Mouse (Mus musculus): Measurements from ENCODE around the gene Alox5.

Alox5 gene

DNA sequence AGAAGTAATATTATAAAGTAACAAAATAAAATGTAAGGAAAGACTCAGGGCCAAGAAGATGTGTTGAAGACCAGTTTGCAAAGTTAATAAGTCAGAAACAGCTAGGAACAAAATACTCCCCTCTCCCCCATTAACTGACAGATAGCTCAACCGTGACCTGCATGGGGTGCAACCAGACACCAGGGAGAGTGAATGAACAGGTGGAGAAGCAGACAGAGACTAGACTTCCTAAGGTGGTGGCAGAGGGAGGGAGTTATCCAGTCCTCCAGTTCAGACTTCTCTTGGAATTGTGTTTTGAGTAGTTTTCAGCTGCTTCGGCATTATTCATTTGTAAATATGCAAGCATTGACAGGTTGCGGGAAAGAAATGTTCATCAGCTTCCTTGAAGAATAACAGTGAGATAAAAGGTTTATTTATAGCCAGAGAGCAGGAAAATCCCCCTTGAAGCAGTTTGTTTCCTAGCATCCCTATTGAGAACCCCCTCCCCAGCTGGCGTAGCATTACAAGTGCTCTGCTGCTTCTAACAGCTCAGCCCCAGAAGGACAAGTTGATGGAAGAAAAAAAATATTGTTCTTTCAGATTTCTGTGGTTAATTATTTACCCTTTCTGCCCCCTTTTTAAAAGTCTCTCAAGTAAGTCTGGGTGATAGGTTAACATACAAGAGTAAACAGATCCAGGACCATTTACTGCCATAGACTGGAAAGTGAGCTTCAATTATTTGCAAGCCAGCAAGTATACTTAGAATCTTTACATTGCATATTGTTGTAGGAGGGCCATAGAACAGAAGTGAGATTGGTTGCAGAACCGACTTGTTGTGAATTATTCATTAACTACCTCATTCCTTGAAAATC lies 75.6 kb downstream of the Alox5 start:
- WGBS = 50% methylated on average over 5 of the region's 5 CpGs

DNA sequence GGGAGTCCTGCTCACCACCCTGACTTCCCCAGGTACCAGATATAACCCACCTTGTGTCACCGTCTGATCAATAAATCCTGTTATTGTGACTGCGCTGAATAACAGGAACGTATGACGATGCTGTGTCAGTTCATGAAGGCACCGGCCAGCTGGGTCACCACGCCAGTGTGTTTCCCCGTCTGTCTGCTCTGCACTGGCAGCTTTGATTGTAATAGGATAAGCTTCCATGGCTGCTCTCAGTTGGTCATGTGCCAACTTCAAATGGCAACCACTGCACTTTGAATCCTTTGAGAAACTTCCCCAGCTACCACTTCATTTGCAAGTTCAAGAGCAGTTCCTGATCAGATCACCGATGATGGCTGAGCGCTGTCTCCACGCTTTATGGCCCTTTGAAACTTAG lies 77.4 kb downstream of the Alox5 start:
- 78% methylated on average over 10 of the region's 10 CpGs for WGBS

DNA sequence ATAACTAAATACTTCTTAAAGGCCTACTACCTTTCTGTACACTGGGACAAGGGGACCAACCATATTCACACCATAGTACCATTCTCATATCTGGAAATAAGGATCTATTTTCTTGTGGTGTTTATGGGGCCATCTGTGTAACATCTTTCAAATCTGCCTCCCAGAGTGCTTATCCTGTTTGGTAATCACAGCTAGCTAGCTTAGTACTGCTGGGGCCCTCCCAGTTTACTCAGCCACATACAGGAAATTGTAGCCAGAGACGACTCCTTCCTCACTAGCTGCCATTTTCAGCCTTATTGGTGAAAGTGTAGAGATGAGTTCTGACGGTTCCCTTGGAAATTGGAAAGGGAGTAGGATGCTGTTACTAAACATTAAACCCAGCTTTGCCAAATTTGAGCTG lies 79.4 kb downstream of the Alox5 start:
- 30% methylated on average over 2 of the region's 2 CpGs for WGBS

GRCm38 (mm10) chr6:116380157-116380556 lies 80.8 kb downstream of the Alox5 start:
- WGBS = 64% methylated on average over 3 of the region's 3 CpGs

GRCm38 (mm10) chr6:116378892-116379291 lies 82.1 kb downstream of the Alox5 start:
- 90% methylated on average over 7 of the region's 7 CpGs for WGBS

DNA sequence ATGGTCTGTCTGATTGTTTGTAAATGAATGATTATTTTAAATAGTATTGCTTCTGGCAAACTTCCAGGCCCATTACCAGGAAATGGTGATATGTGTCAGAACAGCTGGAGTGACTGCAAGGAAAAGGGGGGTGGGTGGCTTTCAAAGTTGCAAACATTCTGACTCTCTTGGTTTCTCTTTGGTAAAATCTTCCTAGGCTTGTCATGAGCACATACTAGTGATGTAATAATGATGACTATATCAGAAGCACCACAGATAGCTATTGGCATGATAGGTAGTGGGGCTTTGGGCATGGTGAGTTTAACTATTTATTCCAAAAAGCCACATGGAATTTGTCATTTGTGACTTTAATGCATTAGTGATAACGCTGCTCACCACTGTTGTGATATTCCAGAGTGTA lies 86.8 kb downstream of the Alox5 start:
- 94% methylated on average over 1 of the region's 1 CpGs for WGBS

GRCm38 (mm10) chr6:116371500-116371899 lies 89.5 kb downstream of the Alox5 start:
- 87% methylated on average over 3 of the region's 3 CpGs for WGBS

GRCm38 (mm10) chr6:116370216-116370976 lies 90.6 kb downstream of the Alox5 start:
- 93% methylated on average over 6 of the region's 6 CpGs for WGBS

DNA sequence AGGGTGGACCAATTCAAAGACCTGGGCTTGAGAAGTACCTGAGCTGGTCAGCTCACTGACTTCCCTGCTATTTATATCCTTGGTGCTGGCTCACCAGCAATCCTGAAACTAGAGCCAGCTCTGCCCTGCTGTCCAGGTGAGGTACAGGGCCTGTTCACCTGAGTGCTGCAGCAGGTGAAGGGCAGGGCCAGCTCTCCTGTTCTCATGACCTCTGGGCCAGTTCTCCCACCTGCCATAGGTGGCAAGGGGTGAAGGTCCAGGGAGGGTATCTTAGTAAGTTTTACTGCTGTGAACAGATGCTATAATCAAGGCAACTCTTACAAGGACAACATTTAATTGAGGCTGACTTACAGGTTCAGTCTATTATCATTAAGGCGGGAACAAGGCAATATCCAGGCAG lies 91.2 kb downstream of the Alox5 start:
- 98% methylated on average over 1 of the region's 1 CpGs for WGBS

GRCm38 (mm10) chr6:116367971-116368370 lies 93.0 kb downstream of the Alox5 start:
- 85% methylated on average over 11 of the region's 11 CpGs for WGBS

DNA sequence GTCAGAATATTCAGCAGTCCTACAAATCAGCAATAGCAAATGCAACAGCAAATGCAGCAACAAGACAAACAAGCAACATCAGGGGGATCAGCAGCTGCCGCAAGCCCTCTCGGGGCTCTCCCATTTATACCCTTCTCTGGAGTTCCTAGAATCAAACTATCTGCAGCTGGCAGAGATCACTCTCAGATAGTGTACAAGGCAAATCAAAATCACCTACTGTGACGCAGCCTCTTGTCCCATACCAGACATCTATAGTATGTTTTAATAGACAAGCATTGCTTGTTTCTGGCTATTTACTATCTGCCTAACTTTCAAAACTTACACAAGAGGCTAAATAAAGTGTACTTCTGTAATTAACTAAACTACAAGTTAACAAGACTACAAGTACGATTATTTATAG lies 99.0 kb downstream of the Alox5 start:
- 81% methylated on average over 4 of the region's 4 CpGs for WGBS

- 90% methylated on average over 3 of the region's 3 CpGs for WGBS
Observed at GRCm38 (mm10) chr6:116361463-116361862, 99.5 kb downstream of the Alox5 start.

Data from cerebral cortex, adult 2 months (tissue).